Mouse (Mus musculus): ENCODE measurements around the gene Ttll9. TPM values are rescaled to one million over a fixed set of nuclear protein-coding genes. Genes with fewer than 3 reads are reported as not detected.
A peak's percentile ranks its signal among the peaks of the same experiment; 100 is the strongest.

Ttll9 gene
- total RNA-seq (2014; fragmentation: Nextera tagmentation): 2.4 and 13.4 TPM in 2 replicates
- 1.7 and 2.5 TPM in 2 replicates for total RNA-seq (2017)

- peak; percentile 98 for ATAC-seq (replicated peaks; ENCODE audit: poor library complexity, severe bottlenecking)
Measured at GRCm38 (mm10) chr2:152962091-152962793, at the start of gene Ttll9. Gene Ttll9, plus strand, starts transcription at chr2:152962485.

DNA sequence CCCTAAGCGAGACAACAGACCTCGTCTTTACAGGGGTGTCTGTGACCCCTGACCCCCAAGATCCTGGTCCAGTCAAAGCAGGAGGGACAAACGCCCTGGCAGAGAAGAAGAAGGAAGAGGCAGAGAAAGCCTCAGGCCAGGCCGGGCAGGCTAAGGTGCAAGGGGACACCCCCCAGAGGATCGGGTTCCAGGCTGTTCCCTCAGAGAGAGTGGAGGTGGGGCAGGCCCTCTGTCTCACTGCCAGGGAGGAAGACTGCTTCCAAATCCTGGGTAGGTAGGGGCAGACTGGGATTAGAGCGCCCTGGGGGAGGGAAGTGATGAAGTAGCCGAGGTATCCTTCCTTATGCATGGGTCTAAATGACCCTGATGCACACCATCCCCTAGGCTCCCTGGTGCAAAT, 48.8 kb upstream of the Ttll9 start:
- no peak for ATAC-seq (replicated peaks; ENCODE audit: poor library complexity, severe bottlenecking)

GRCm38 (mm10) chr2:152914310-152915120, 47.8 kb upstream of the Ttll9 start:
- ATAC-seq (replicated peaks; ENCODE audit: poor library complexity, severe bottlenecking): peak; percentile 86

GRCm38 (mm10) chr2:152915453-152915852, 46.8 kb upstream of the Ttll9 start:
- no peak for ATAC-seq (replicated peaks; ENCODE audit: poor library complexity, severe bottlenecking)

DNA sequence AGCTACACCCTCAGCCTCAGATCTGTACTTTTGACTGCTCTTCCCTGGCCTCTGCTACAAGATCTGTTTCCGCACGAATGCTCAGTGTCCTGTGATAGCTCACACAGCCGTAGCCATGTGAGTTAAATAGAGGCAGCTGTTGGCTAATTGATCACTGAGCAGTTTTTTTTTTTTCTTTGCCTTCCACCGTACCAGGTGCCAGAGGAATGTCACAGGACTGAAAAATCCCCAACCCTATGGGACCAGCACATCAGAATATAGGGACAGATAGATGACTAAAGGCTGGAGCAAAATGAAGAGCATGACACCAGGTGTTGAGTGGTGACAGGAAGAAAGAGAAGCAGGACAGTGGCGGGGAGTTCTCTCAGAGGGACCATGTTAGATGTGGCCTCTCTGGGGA, 46.2 kb upstream of the Ttll9 start:
- no peak for ATAC-seq (replicated peaks; ENCODE audit: poor library complexity, severe bottlenecking)

DNA sequence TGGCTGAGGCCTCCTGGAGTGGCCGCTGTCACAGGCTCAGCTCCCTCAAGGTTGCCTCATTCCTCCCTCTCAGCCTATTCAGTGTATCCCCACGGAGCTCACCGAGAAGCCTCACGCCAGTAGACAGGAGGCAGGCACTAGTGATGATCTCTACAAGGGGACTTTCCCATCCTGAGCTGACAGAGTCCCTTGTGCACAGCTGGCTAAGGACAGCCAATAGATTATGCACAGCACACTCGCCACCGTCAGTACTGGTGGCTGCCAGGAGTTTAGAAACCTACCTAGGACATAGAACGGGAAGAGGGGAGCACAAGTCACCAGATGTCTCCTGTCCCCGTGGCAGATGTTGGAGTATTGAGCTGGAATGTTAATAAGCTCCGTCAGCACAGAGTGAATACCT, 44.6 kb upstream of the Ttll9 start:
- no peak for ATAC-seq (replicated peaks; ENCODE audit: poor library complexity, severe bottlenecking)

DNA sequence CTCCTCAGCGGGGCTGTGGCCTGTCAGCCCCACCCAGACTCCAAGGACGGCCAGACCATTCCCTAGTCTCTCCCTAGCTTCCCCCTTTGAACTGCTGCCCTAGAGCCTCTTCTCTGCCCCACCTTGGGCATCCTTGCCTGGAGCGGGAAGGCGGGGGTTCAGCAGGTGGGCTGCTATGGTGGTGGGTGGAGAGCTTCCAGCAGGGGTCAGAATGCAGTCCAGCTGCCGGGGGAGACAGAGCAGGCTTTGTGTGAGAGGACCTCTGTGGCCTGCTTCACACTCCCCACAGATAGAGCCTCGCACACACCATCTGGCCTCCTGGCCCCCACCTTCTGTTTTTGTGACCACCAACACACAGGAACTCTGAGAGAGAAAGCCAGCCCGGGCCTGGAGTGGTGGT, 39.9 kb upstream of the Ttll9 start:
- ATAC-seq (replicated peaks; ENCODE audit: poor library complexity, severe bottlenecking): no peak

DNA sequence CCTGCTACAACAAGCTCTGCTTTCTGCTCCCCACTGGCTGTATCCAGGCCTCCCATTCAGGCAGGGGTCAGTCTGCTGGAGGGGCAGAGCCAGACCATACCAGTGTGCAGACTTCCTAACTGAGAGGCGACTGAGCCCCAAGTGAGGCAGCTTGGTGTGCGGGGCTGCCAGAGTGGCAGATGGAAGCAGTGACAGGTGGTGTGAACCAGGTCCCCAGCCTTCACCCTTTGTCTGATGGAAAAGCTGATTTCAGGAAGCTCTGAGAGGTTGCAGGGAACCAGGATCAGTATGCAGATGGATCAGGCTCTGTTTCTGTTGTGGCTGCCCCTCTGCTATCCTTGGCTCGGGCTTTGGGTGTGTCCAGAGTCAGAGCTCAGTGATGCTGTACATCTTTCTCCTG, 38.7 kb upstream of the Ttll9 start:
- no peak for ATAC-seq (replicated peaks; ENCODE audit: poor library complexity, severe bottlenecking)

GRCm38 (mm10) chr2:152924128-152924527, 38.2 kb upstream of the Ttll9 start:
- ATAC-seq (replicated peaks; ENCODE audit: poor library complexity, severe bottlenecking): no peak

DNA sequence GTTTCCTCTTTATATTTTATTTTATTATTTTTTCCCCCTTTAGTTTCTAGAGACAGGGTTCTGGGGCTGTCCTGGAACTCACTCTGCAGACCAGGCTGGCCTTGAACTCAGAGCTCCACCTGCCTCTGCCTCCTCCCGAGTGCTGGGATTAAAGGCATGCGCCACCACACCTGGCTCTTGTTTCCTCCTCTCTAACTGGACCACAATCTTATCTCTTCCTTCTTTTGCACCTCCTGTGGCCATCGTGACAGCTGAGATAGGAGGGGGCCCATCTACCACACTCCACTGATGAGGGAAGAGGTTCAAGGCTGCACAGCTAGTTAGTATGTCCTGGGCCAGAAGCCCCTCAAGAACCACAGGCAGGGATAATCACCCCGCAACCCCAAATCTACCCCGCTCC, 37.7 kb upstream of the Ttll9 start:
- no peak for ATAC-seq (replicated peaks; ENCODE audit: poor library complexity, severe bottlenecking)

GRCm38 (mm10) chr2:152925189-152925872, 37.0 kb upstream of the Ttll9 start:
- ATAC-seq (replicated peaks; ENCODE audit: poor library complexity, severe bottlenecking): peak; percentile 66

DNA sequence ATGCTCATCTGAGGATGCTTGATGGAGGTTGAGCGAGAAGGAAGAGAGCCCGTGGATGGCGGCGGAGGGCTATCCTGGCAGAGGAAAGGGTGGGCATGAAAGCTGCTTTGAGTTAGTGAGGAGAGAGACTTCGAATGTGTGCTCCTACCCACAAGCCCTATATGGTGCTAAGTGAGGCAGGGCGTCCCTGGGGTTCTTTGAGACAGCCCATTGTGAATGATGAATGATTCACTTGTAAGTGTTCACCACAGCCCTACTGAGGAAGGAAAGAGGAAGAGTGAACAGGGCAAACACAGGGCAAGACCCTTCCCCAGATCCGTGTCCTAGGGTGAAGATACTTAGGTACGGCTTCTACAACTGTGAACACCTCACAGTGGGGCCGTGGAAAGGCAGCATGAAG, 35.4 kb upstream of the Ttll9 start:
- ATAC-seq (replicated peaks; ENCODE audit: poor library complexity, severe bottlenecking): 0 out of 2 replicates have a peak, but pooled peaks have one; percentile 19

- peak; percentile 55 for ATAC-seq (replicated peaks; ENCODE audit: poor library complexity, severe bottlenecking)
Measured at GRCm38 (mm10) chr2:152927371-152927770, 34.9 kb upstream of the Ttll9 start.

DNA sequence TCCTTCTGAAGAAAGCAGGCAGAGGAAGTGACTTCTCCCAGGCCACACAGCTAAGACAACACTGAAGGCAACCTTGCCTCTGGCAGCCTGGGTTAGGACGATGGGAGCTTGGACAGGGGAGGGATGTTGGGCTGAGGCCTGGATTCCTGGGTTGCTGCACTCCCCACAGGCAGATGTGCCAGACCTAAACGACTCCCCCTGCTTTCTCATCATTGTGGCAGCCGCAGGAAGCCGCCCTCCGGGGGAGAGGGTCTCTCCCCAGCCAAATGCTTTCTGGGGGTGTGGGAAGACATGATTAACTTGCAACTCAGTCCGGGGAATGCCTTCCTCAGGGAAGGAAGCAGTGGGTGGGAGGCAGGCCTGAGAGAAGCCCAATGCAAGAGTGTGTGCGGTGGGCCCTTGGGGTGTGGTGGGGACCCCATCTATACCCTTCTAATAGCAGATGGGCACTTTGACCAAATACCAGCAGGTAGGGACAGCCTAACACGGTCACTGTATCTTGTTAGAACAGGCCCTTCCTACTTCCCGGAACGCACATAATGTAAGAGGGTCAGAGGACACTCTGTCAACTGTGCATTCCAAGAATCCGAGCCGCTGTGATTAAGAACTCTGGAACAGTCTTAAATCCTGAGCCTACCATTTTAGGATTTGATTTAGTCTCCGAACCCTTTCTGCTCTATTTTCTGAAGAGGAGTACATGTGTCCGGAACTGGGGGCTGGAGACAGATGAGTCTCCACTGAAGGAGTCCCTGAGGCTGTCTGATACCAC, 33.9 kb upstream of the Ttll9 start:
- no peak for ATAC-seq (replicated peaks; ENCODE audit: poor library complexity, severe bottlenecking)

- no peak for ATAC-seq (replicated peaks; ENCODE audit: poor library complexity, severe bottlenecking)
Measured at GRCm38 (mm10) chr2:152928988-152929370, 33.3 kb upstream of the Ttll9 start.

GRCm38 (mm10) chr2:152930276-152930675, 32.0 kb upstream of the Ttll9 start:
- no peak for ATAC-seq (replicated peaks; ENCODE audit: poor library complexity, severe bottlenecking)

GRCm38 (mm10) chr2:152931456-152932160, 30.7 kb upstream of the Ttll9 start:
- ATAC-seq (replicated peaks; ENCODE audit: poor library complexity, severe bottlenecking): no peak

GRCm38 (mm10) chr2:152933048-152933447, 29.2 kb upstream of the Ttll9 start, which contains the start of gene Foxs1:
Gene Foxs1, minus strand, starts transcription at chr2:152933208.
- no peak for ATAC-seq (replicated peaks; ENCODE audit: poor library complexity, severe bottlenecking)

GRCm38 (mm10) chr2:152933614-152934013, 28.7 kb upstream of the Ttll9 start:
- ATAC-seq (replicated peaks; ENCODE audit: poor library complexity, severe bottlenecking): peak; percentile 92

- ATAC-seq (replicated peaks; ENCODE audit: poor library complexity, severe bottlenecking): peak; percentile 71
Measured at GRCm38 (mm10) chr2:152939846-152940245, 22.4 kb upstream of the Ttll9 start.

Measured in granulocyte monocyte progenitor cell, adult 5-6 weeks (primary cell).